ENCODE assay signal across 27 mouse cellular contexts in the genomic region with DNA sequence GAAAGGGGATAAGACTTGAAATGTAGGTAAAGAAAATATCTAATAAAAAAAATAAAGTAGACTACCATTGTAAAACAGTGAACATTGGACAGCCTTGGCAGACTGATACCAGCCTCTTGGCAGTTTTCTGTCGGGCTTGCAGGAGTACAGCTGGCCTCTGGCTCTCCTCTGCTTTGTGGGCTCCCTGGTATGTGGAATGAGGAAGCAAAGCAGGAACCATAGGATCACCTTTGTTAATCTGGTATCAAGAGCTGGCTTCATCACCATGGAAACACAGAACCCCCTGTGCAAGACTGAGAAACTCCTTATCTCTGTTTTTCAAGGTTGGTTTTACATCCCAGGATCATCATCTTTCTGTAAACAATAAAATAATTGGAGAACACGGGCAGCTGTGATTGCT. TPM values are rescaled to one million over a fixed set of nuclear protein-coding genes. Genes with fewer than 3 reads are reported as not detected.
A peak's percentile ranks its signal among the peaks of the same experiment; 100 is the strongest.
DNase-seq lines count a peak whose midpoint lies in the region; ATAC-seq and TF ChIP-seq lines count a peak whose summit lies in the region.
"Had no signal": no experiment of that assay in that cellular context is flagged by ENCODE, and none has a peak within 500 bp of the region (broad histone marks: within the 10 kb centered on the region; RNA-seq: fewer than 3 reads in every experiment).

No protein-coding gene starts in this region.

- H3K4me1 ChIP-seq in midbrain, embryonic 14.5 days (ENCODE audit: control insufficient read depth, insufficient read depth, low read length): peaks cover 17% of the 10 kb centered on the region
- H3K4me1 ChIP-seq in midbrain, embryonic 13.5 days (replicated peaks): peaks cover 18% of the 10 kb centered on the region
- no peaks in the 10 kb centered on the region for H3K4me1 ChIP-seq in lung, postnatal 0 days (ENCODE audit: insufficient read depth, low read depth, low read length)
- H3K4me1 ChIP-seq: heart, embryonic 10.5 days; liver, embryonic 12.5 days; megakaryocyte, embryonic 14.5 days had no signal

- H3K27me3 ChIP-seq in midbrain, embryonic 14.5 days (ENCODE audit: control insufficient read depth, insufficient read depth, low read length): no peaks in the 10 kb centered on the region
- no peaks in the 10 kb centered on the region for H3K27me3 ChIP-seq in midbrain, embryonic 13.5 days
- H3K27me3 ChIP-seq in lung, postnatal 0 days (replicated peaks; ENCODE audit: insufficient read depth, low read length): no peaks in the 10 kb centered on the region
- H3K27me3 ChIP-seq: forebrain, embryonic 13.5 days; heart, embryonic 15.5 days; kidney, embryonic 15.5 days; liver, embryonic 12.5 days; megakaryocyte, embryonic 14.5 days had no signal

- H3K9ac ChIP-seq in midbrain, embryonic 14.5 days (replicated peaks; ENCODE audit: low read length): no peak overlapping the region
- H3K9ac ChIP-seq in midbrain, embryonic 13.5 days (replicated peaks): no peak overlapping the region
- H3K9ac ChIP-seq in lung, postnatal 0 days (replicated peaks; ENCODE audit: low read depth): no peak overlapping the region
- H3K9ac ChIP-seq: forebrain, embryonic 13.5 days; heart, embryonic 15.5 days; kidney, embryonic 15.5 days; liver, embryonic 12.5 days; liver, postnatal 0 days had no signal

- H3K27ac ChIP-seq in midbrain, embryonic 14.5 days (replicated peaks; ENCODE audit: low read depth, low read length): no peak overlapping the region
- no peak overlapping the region for H3K27ac ChIP-seq in midbrain, embryonic 13.5 days
- no peak overlapping the region for H3K27ac ChIP-seq in lung, postnatal 0 days (ENCODE audit: low read length)
- H3K27ac ChIP-seq: forebrain, embryonic 13.5 days; heart, embryonic 10.5 days; heart, embryonic 15.5 days; kidney, embryonic 15.5 days; liver, embryonic 12.5 days had no signal

- DNase-seq in lung, adult 18-20 months: peak; percentile 9 to 37
- DNase-seq in lung, postnatal 14 days: no peak
- DNase-seq in midbrain, embryonic 14.5 days: peak; percentile 28
- peak; percentile 38 for DNase-seq in lung, postnatal 0 days (ENCODE audit: low spot score)
- DNase-seq in cerebellum, adult 18-20 months: no peak
- DNase-seq in cerebellum, postnatal 14 days: no peak
- DNase-seq: adrenal gland, adult 8-10 months; cerebellum, adult 9-11 months; gastrocnemius, postnatal 25 days; kidney, adult 18-20 months; kidney, postnatal 4 days; layer of hippocampus, postnatal 36 days; left cerebral cortex, postnatal 4 days; liver, postnatal 0 days; thymus, adult 2 months; thymus, postnatal 36 days had no signal

- TF ChIP-seq EP300 in lung, postnatal 0 days (IDR thresholded peaks at IDR 0.05): no peak

- no peaks in the 10 kb centered on the region for H3K36me3 ChIP-seq in midbrain, embryonic 14.5 days (ENCODE audit: control insufficient read depth, insufficient read depth, low read length)
- no peaks in the 10 kb centered on the region for H3K36me3 ChIP-seq in midbrain, embryonic 13.5 days
- H3K36me3 ChIP-seq in lung, postnatal 0 days (ENCODE audit: insufficient read depth, low read length): no peaks in the 10 kb centered on the region
- H3K36me3 ChIP-seq: heart, embryonic 10.5 days; heart, embryonic 15.5 days; kidney, embryonic 15.5 days; liver, embryonic 12.5 days had no signal

- no peak overlapping the region for H3K4me3 ChIP-seq in midbrain, embryonic 14.5 days (replicated peaks; ENCODE audit: low read depth, low read length)
- H3K4me3 ChIP-seq in midbrain, embryonic 13.5 days (replicated peaks): no peak overlapping the region
- no peak overlapping the region for H3K4me3 ChIP-seq in lung, postnatal 0 days (ENCODE audit: low read depth, low read length)
- H3K4me3 ChIP-seq: forebrain, embryonic 13.5 days; heart, embryonic 10.5 days; heart, embryonic 15.5 days; kidney, embryonic 15.5 days; liver, embryonic 12.5 days; megakaryocyte, embryonic 14.5 days had no signal

- TF ChIP-seq CTCF in lung, postnatal 0 days (IDR thresholded peaks at IDR 0.05): no peak

- H3K9me3 ChIP-seq in midbrain, embryonic 14.5 days (ENCODE audit: control insufficient read depth, low read length): no peaks in the 10 kb centered on the region
- H3K9me3 ChIP-seq in midbrain, embryonic 13.5 days: no peaks in the 10 kb centered on the region
- no peaks in the 10 kb centered on the region for H3K9me3 ChIP-seq in lung, postnatal 0 days (ENCODE audit: low read length)
- H3K9me3 ChIP-seq: forebrain, embryonic 13.5 days; heart, embryonic 10.5 days; heart, embryonic 15.5 days; kidney, embryonic 15.5 days; liver, embryonic 12.5 days had no signal

- H3K4me2 ChIP-seq in midbrain, embryonic 14.5 days (ENCODE audit: low read length): no peak overlapping the region
- no peak overlapping the region for H3K4me2 ChIP-seq in midbrain, embryonic 13.5 days (replicated peaks)
- H3K4me2 ChIP-seq in lung, postnatal 0 days (replicated peaks; ENCODE audit: low read depth, low read length): no peak overlapping the region
- H3K4me2 ChIP-seq: forebrain, embryonic 13.5 days; heart, embryonic 15.5 days; kidney, embryonic 15.5 days; liver, embryonic 12.5 days had no signal

- no peak for ATAC-seq in midbrain, embryonic 14.5 days (ENCODE audit: low FRiP score, low TSS enrichment)
- no peak for ATAC-seq in midbrain, embryonic 13.5 days
- ATAC-seq in lung, postnatal 0 days: peak; percentile 41; the same call in 1 of the 2 replicates
- ATAC-seq: CD4-positive, CD25-positive, alpha-beta regulatory T cell, adult 4 months; forebrain, embryonic 13.5 days; hindbrain, embryonic 16.5 days; liver, embryonic 12.5 days; liver, postnatal 0 days had no signal

- 23% methylated on average over 2 of the region's 2 CpGs for WGBS in midbrain, embryonic 14.5 days
- 23% methylated on average over 2 of the region's 2 CpGs for WGBS in midbrain, embryonic 13.5 days
- WGBS in lung, postnatal 0 days: 24% methylated on average over 2 of the region's 2 CpGs

RNA-seq across cellular contexts. Expression of gene Dclk1, which starts 29.9 kb away (rescaled TPM):
- 278 and 323 TPM in 2 replicates for polyA plus RNA-seq in midbrain, embryonic 14.5 days (2014; fragmentation: Nextera tagmentation; extraction: Ambion mirVana)
- polyA plus RNA-seq in midbrain, embryonic 13.5 days (2015; fragmentation: Nextera tagmentation; extraction: Ambion mirVana): 238 and 242 TPM in 2 replicates
- 3.1 and 4.0 TPM in 2 replicates for polyA plus RNA-seq in lung, postnatal 0 days (2015; fragmentation: Nextera tagmentation; extraction: Ambion mirVana)

RNA-seq across cellular contexts. Expression of gene Sohlh2, which starts 30.4 kb away (rescaled TPM):
- polyA plus RNA-seq in midbrain, embryonic 14.5 days (2014; fragmentation: Nextera tagmentation; extraction: Ambion mirVana): not detected in 2 replicates
- polyA plus RNA-seq in midbrain, embryonic 13.5 days (2015; fragmentation: Nextera tagmentation; extraction: Ambion mirVana): not detected in 2 replicates
- not detected in 2 replicates for polyA plus RNA-seq in lung, postnatal 0 days (2015; fragmentation: Nextera tagmentation; extraction: Ambion mirVana)
- polyA plus RNA-seq: CD4-positive, CD25-positive, alpha-beta regulatory T cell, adult 4 months; forebrain, embryonic 13.5 days; hindbrain, embryonic 11.5 days; intestine, embryonic 14.5 days; kidney, embryonic 15.5 days; liver, embryonic 12.5 days; liver, postnatal 0 days had no signal

Comparison
In these comparisons a context has a peak if more than half of its experiments do, and no peak if none do; other contexts are left out.
1. DNase-seq: peak in lung, adult 18-20 months (2 of 2), midbrain, embryonic 14.5 days (single experiment) and lung, postnatal 0 days (single experiment); none in lung, postnatal 14 days (single experiment), cerebellum, adult 18-20 months (0 of 2) and cerebellum, postnatal 14 days (0 of 2).
2. RNA of gene Dclk1, which starts 29.9 kb away (polyA plus RNA-seq): 278 to 323 TPM in midbrain, embryonic 14.5 days and 238 to 242 TPM in midbrain, embryonic 13.5 days; 3.1 to 4.0 TPM in lung, postnatal 0 days; every median in the first group is over 10 times any median in the second.